Mouse (Mus musculus): ENCODE results near the gene Cldn9. TPM values are rescaled to one million over a fixed set of nuclear protein-coding genes. Genes with fewer than 3 reads are reported as not detected.

Gene Cldn9
- polyA plus RNA-seq, 1 experiment from 2014 or later = not detected

DNA sequence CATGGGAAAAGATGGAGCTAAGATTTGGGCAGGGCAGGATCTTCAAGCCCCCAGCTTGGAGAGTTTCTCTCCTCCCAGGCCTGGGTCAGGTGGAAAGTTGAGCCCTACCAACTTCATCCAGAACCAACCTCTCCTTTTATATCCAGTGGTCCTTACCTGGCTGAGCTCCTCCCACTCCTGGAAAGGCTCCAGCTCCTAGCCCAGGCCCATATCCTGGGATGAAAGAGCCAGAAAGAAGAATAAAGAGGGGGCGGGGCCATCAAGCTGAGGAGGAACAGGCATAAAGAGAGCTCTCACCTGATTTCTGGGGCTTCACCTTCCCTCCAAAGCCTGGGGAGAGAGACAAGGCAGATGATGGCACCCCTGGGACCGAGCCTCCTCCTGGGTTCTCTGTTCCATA is 33.2 kb upstream of the Cldn9 start:
- Histone ChIP-seq H3K9me3 (replicated peaks; ENCODE audit: control insufficient read depth, low read length) (no peaks in the 10 kb centered on the region), H3K4me2 (ENCODE audit: low read depth, low read length) (no peak overlapping the region), H3K9ac (ENCODE audit: low read depth, low read length) (no peak overlapping the region), H3K4me3 (ENCODE audit: low read depth, low read length) (no peak overlapping the region), H3K36me3 (ENCODE audit: control insufficient read depth, insufficient read depth) (no peaks in the 10 kb centered on the region), H3K27ac (ENCODE audit: low read length) (no peak overlapping the region), H3K27me3 (ENCODE audit: control insufficient read depth, insufficient read depth, low read depth, low read length) (no peaks in the 10 kb centered on the region), H3K4me1 (ENCODE audit: control insufficient read depth, low read depth, low read length) (no peaks in the 10 kb centered on the region; the same call in 1 of the 2 replicates)
- ATAC-seq (ENCODE audit: low read depth) = no peak
- WGBS (ENCODE audit: insufficient replicate concordance) = 38% methylated on average over 2 of the region's 2 CpGs

DNA sequence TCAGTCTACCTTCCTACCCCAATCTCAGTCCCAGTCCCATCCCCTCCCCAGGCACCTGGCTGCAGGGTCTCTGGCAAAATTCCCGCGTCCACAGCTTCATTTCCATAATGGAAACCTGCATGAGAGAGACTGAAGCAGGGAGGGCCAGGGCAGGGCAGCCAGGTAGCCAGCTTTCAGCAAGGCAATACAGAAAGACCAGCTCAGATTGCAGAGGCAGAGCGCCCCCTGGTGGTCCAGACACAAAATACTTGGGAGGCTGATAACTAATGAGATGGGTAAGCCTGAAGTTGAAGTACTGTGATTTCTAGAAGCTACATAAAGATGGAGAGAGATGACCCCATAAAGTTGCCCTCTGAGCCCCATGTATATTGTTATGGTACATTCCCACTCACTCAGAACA is 22.4 kb upstream of the Cldn9 start:
- H3K27ac ChIP-seq (ENCODE audit: low read length) = no peak overlapping the region
- no peak overlapping the region for H3K4me3 ChIP-seq (ENCODE audit: low read depth, low read length)
- no peak for ATAC-seq (ENCODE audit: low read depth)
- no peaks in the 10 kb centered on the region for H3K9me3 ChIP-seq (replicated peaks; ENCODE audit: control insufficient read depth, low read length)
- peaks cover 6% of the 10 kb centered on the region for H3K27me3 ChIP-seq (ENCODE audit: control insufficient read depth, insufficient read depth, low read depth, low read length)
- 2% methylated on average over 3 of the region's 3 CpGs for WGBS (ENCODE audit: insufficient replicate concordance)
- H3K9ac ChIP-seq (ENCODE audit: low read depth, low read length) = no peak overlapping the region
- no peaks in the 10 kb centered on the region for H3K4me1 ChIP-seq (ENCODE audit: control insufficient read depth, low read depth, low read length)
- H3K4me2 ChIP-seq (ENCODE audit: low read depth, low read length) = no peak overlapping the region
- no peaks in the 10 kb centered on the region for H3K36me3 ChIP-seq (ENCODE audit: control insufficient read depth, insufficient read depth)

DNA sequence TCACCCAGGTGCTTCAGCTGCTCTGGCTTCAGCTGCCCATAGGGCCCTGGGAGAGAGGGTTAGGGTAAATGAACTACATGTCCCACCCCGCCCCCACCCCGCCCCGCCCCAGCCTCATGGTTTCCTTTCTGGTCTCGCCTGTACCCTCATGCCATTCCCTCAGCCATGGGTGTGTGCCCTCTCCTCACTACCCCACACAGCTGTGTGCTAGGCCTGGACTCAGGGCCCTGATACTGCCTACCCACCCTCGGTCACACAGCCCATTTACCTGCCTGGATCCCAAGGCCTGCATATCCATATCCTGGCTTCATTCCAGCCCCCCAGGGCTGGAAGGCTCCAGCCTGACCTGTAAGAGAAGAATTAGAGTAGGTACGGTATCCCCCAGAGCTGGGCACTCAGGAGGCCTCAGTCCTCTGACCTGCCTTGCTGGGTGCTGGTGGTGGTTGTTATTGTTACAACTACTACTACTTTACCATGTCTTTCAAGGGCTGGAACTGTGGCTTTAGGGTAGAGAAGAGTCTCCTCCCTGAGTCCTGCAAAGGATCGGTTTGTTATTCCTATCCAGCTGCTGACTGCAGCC is 21.8 kb upstream of the Cldn9 start:
- H3K4me2 ChIP-seq (ENCODE audit: low read depth, low read length) = no peak overlapping the region
- no peak overlapping the region for H3K4me3 ChIP-seq (ENCODE audit: low read depth, low read length)
- no peak for ATAC-seq (ENCODE audit: low read depth)
- no peaks in the 10 kb centered on the region for H3K36me3 ChIP-seq (ENCODE audit: control insufficient read depth, insufficient read depth)
- H3K9ac ChIP-seq (ENCODE audit: low read depth, low read length) = no peak overlapping the region
- no peaks in the 10 kb centered on the region for H3K4me1 ChIP-seq (ENCODE audit: control insufficient read depth, low read depth, low read length)
- no peak overlapping the region for H3K27ac ChIP-seq (ENCODE audit: low read length)
- peaks cover 12% of the 10 kb centered on the region for H3K27me3 ChIP-seq (ENCODE audit: control insufficient read depth, insufficient read depth, low read depth, low read length)
- no peaks in the 10 kb centered on the region for H3K9me3 ChIP-seq (replicated peaks; ENCODE audit: control insufficient read depth, low read length)
- 60% methylated on average over 7 of the region's 7 CpGs for WGBS (ENCODE audit: insufficient replicate concordance)

DNA sequence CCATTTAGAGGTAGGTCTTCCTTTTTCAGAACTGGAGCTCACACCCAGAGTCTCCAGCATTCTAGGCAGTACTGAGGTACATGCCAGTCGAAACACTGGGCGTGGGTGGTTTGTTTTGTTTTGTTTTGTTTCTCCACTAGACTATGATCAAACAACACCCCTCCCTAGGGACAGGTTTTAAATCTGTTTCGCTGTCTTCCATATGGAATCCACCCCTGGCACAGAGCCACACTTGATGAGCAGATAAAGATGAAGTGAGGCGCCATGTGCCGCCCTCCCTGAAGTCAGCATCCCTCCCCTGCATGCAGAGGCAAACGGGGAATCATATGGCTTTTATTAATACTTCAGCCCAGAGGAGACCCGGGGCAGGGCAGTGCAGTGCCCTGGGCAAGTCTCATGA is 20.9 kb upstream of the Cldn9 start:
- Histone ChIP-seq H3K27me3 (ENCODE audit: control insufficient read depth, insufficient read depth, low read depth, low read length) (peaks cover 20% of the 10 kb centered on the region), H3K4me3 (ENCODE audit: low read depth, low read length) (no peak overlapping the region), H3K4me2 (ENCODE audit: low read depth, low read length) (no peak overlapping the region), H3K27ac (ENCODE audit: low read length) (no peak overlapping the region), H3K4me1 (ENCODE audit: control insufficient read depth, low read depth, low read length) (no peaks in the 10 kb centered on the region), H3K9me3 (replicated peaks; ENCODE audit: control insufficient read depth, low read length) (no peaks in the 10 kb centered on the region), H3K9ac (ENCODE audit: low read depth, low read length) (no peak overlapping the region), H3K36me3 (ENCODE audit: control insufficient read depth, insufficient read depth) (no peaks in the 10 kb centered on the region)
- no peak for ATAC-seq (ENCODE audit: low read depth)
- WGBS (ENCODE audit: insufficient replicate concordance) = 55% methylated on average over 7 of the region's 7 CpGs

DNA sequence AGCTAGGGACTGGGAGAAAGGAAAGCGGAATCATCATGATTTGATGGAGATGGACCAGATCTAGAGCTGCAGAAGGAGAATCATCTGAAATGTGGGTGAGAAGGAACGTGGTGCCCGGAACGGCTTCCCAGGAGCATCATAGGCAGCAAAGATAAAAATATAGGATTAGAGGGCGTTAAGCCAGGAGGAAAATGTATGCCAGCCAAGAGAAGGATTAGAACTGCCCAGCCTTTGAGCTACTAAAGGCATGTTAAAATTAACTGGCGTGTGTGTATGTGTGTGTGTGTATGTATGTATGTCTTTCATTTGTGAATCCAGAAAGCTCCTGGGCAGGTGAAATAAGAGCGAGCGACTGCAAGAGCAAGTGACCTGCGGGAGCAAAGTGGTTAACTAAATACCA is 19.5 kb upstream of the Cldn9 start:
- Histone ChIP-seq H3K9me3 (replicated peaks; ENCODE audit: control insufficient read depth, low read length) (no peaks in the 10 kb centered on the region), H3K9ac (ENCODE audit: low read depth, low read length) (no peak overlapping the region), H3K36me3 (ENCODE audit: control insufficient read depth, insufficient read depth) (no peaks in the 10 kb centered on the region), H3K4me2 (ENCODE audit: low read depth, low read length) (no peak overlapping the region), H3K27ac (ENCODE audit: low read length) (no peak overlapping the region), H3K4me1 (ENCODE audit: control insufficient read depth, low read depth, low read length) (peaks cover 2% of the 10 kb centered on the region), H3K4me3 (ENCODE audit: low read depth, low read length) (no peak overlapping the region), H3K27me3 (ENCODE audit: control insufficient read depth, insufficient read depth, low read depth, low read length) (peaks cover 35% of the 10 kb centered on the region)
- WGBS (ENCODE audit: insufficient replicate concordance) = 66% methylated on average over 9 of the region's 9 CpGs
- no peak for ATAC-seq (ENCODE audit: low read depth)

DNA sequence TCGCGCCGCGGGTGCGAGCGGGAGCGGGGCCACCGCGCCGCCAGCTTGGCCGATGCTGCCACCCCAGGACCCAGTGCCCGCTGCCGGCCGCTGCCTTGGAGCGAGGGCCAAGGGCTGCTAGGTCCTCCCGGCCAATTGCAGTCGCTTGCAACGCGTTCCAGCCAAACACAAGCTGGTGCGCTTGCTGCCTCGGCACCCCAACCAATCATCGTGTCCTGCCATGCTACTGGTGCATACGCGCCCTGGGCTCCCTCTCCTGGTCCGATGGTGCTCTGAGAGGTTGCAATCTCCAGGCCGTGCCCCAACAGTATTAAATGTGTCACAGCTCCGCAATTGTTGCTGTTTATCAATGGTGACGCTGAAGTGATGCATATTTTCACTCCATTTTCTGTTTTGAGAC is 16.3 kb upstream of the Cldn9 start:
- Histone ChIP-seq H3K4me2 (ENCODE audit: low read depth, low read length) (peak overlapping the region; percentile 88), H3K9me3 (replicated peaks; ENCODE audit: control insufficient read depth, low read length) (no peaks in the 10 kb centered on the region), H3K4me3 (ENCODE audit: low read depth, low read length) (peak overlapping the region; percentile 63), H3K36me3 (ENCODE audit: control insufficient read depth, insufficient read depth) (no peaks in the 10 kb centered on the region), H3K27me3 (ENCODE audit: control insufficient read depth, insufficient read depth, low read depth, low read length) (peaks cover 50% of the 10 kb centered on the region), H3K4me1 (ENCODE audit: control insufficient read depth, low read depth, low read length) (peaks cover 2% of the 10 kb centered on the region), H3K9ac (ENCODE audit: low read depth, low read length) (peak overlapping the region; percentile 12; the same call in 1 of the 2 replicates), H3K27ac (ENCODE audit: low read length) (no peak overlapping the region)
- WGBS (ENCODE audit: insufficient replicate concordance) = under 1% methylated on average over 26 of the region's 28 CpGs
- peak; percentile 92 for ATAC-seq (ENCODE audit: low read depth)

DNA sequence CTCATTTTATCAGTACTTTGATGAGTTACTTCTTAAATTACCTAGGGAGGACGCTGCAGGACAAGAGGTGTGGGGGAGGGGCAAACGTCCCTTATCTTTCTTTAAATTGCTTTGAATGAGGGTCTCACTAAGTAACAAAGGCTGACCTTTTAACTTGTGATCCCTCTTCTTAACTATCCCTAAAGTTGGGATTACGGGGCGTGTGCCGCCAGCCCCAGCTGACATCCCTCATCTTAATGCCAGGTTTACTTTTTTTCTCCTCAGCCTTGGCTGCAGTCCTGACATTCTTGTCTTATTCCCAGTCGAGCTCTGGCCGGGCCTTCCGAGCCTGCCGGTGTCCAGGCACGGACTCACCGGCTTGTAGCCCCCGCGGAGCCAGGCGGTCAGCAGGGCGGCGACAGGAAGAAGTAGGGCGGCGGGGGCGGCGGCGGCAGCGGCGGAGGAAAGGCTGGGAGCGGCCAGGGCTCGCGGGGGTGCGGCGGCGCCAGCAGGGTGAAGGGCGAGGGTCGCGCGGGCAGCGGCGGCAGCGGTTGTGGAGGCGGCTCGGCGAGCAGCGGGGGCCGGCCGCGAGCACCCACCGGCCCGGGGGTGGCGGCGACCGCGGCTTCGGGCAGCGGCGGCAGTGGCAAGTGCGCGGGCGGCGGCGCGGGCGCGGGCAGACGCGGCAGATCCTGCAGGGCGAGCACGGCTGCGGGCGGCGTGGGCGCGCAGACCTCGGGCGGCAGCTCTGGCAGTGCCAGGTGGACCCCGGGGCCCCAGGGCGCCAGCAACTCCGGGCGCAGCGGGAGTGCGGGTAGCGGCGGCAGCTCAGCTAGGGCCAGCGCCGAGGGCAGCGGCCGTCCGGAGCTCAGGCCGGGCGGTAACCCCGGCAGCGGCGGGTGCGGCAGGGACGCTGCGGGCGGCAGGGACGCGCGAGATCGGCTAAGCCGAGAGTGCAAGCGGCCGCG is 15.6 kb upstream of the Cldn9 start:
- H3K9ac ChIP-seq (ENCODE audit: low read depth, low read length) = peak overlapping the region; percentile 12; the same call in 1 of the 2 replicates
- peaks cover 50% of the 10 kb centered on the region for H3K27me3 ChIP-seq (ENCODE audit: control insufficient read depth, insufficient read depth, low read depth, low read length)
- no peaks in the 10 kb centered on the region for H3K9me3 ChIP-seq (replicated peaks; ENCODE audit: control insufficient read depth, low read length)
- peak; percentile 49 for ATAC-seq (ENCODE audit: low read depth)
- H3K4me1 ChIP-seq (ENCODE audit: control insufficient read depth, low read depth, low read length) = peaks cover 2% of the 10 kb centered on the region
- H3K36me3 ChIP-seq (ENCODE audit: control insufficient read depth, insufficient read depth) = no peaks in the 10 kb centered on the region
- peak overlapping the region; percentile 88 for H3K4me2 ChIP-seq (ENCODE audit: low read depth, low read length)
- WGBS (ENCODE audit: insufficient replicate concordance) = under 1% methylated on average over 87 of the region's 101 CpGs
- peak overlapping the region; percentile 63 for H3K4me3 ChIP-seq (ENCODE audit: low read depth, low read length)
- H3K27ac ChIP-seq (ENCODE audit: low read length) = no peak overlapping the region

DNA sequence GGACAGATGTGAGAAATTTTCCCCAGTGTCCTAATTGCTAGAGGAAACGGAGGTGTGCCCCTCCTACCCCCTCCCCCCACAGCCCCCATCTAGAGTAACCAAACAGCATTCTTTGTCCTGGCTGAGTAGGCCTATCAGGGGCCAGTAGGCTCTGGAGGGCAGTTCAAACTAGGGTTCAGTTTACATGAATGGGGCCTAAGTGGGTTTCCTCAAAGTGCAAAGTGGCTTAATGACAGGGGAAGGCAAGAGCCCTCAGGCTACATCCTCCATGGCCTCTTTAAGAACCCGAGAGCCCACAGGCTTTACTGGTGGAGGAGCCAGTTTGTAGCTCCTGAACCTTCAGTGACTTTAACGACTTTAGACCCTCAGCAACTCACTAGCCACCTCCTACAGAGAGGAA is 12.0 kb upstream of the Cldn9 start:
- H3K9ac ChIP-seq (ENCODE audit: low read depth, low read length) = no peak overlapping the region
- no peak overlapping the region for H3K27ac ChIP-seq (ENCODE audit: low read length)
- no peak overlapping the region for H3K4me3 ChIP-seq (ENCODE audit: low read depth, low read length)
- H3K4me2 ChIP-seq (ENCODE audit: low read depth, low read length) = no peak overlapping the region
- H3K27me3 ChIP-seq (ENCODE audit: control insufficient read depth, insufficient read depth, low read depth, low read length) = peaks cover 41% of the 10 kb centered on the region
- H3K9me3 ChIP-seq (replicated peaks; ENCODE audit: control insufficient read depth, low read length) = no peaks in the 10 kb centered on the region
- 30% methylated on average over 3 of the region's 3 CpGs for WGBS (ENCODE audit: insufficient replicate concordance)
- H3K36me3 ChIP-seq (ENCODE audit: control insufficient read depth, insufficient read depth) = no peaks in the 10 kb centered on the region
- no peak for ATAC-seq (ENCODE audit: low read depth)
- H3K4me1 ChIP-seq (ENCODE audit: control insufficient read depth, low read depth, low read length) = peaks cover 2% of the 10 kb centered on the region

DNA sequence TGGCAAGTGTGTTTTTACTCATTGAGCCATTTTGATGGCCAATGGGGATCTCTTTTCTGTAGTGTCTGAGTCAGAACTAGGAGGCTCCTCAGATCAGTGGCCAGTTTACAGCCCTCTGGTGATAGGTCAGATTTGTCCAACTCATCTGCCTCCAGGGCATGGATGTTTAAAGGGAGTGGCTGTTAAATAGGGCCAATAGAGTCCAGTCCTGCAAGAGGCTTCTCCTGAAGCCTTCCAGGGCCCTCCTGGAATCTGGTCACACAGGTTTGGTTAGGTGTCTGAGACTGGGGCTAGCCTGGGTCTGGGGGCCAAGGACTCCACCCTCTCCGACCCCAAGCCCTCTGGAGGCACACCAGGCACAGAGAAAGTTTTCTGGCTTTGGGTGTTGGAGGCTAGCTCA is 10.7 kb upstream of the Cldn9 start:
- WGBS (ENCODE audit: insufficient replicate concordance) = 38% methylated on average over 1 of the region's 1 CpGs
- no peak for ATAC-seq (ENCODE audit: low read depth)
- peaks cover 27% of the 10 kb centered on the region for H3K27me3 ChIP-seq (ENCODE audit: control insufficient read depth, insufficient read depth, low read depth, low read length)
- H3K4me3 ChIP-seq (ENCODE audit: low read depth, low read length) = no peak overlapping the region
- H3K4me2 ChIP-seq (ENCODE audit: low read depth, low read length) = no peak overlapping the region
- H3K4me1 ChIP-seq (ENCODE audit: control insufficient read depth, low read depth, low read length) = peaks cover 2% of the 10 kb centered on the region
- H3K9ac ChIP-seq (ENCODE audit: low read depth, low read length) = no peak overlapping the region
- H3K9me3 ChIP-seq (replicated peaks; ENCODE audit: control insufficient read depth, low read length) = no peaks in the 10 kb centered on the region
- H3K27ac ChIP-seq (ENCODE audit: low read length) = no peak overlapping the region
- H3K36me3 ChIP-seq (ENCODE audit: control insufficient read depth, insufficient read depth) = no peaks in the 10 kb centered on the region

All from liver, embryonic 16.5 days (tissue).